Mouse (Mus musculus): ENCODE data around the gene Morn4.

The Morn4 gene

DNA sequence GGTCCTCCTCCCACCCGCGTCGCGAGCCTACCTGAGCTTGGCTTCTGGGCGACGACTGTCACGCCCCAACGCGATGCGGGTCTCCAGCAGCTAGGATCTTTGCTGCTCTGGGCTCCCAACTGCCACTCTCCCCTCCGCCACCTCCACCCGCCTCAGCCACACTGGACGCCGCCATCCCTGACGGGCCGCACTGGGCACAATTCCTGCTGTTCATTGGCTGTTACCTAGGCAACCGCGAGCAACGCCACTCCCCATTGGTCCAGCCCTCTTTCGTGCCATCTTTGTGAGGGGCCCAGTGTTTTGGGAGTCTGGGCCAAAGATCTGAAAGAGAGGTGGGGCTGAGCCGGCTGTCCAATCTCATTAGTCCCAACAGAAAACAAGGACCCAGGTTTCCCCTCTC, at the start of gene Morn4:
TSS of gene Morn4 (minus strand) at position 192 of the 400 bp plus-strand sequence.
- in situ Hi-C loops (cut with MboI; ENCODE audit: unreplicated experiment in 2 of 2): no loop called here

DNA sequence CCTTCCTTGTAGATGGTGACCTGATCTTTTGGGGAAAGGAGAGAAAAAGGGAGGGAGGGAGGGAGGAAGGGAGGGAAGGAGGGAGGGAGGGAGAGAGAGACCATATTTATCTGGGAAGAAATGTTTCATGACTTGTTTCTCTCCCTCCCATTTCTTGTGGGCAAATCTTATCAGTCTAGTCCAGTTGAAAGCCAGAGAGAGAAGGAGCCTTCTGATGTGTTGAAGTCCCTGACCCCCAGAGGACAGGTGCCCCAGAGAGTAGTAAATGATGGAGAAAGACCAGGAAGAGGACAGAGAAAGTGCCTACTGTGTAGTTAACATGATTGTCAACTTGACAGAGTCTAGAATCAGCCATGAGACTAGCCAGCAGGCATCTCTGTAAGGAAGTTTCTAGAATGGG, 48.9 kb upstream of the Morn4 start:
- in situ Hi-C loops (cut with MboI; ENCODE audit: unreplicated experiment in 2 of 2): no loop called here

DNA sequence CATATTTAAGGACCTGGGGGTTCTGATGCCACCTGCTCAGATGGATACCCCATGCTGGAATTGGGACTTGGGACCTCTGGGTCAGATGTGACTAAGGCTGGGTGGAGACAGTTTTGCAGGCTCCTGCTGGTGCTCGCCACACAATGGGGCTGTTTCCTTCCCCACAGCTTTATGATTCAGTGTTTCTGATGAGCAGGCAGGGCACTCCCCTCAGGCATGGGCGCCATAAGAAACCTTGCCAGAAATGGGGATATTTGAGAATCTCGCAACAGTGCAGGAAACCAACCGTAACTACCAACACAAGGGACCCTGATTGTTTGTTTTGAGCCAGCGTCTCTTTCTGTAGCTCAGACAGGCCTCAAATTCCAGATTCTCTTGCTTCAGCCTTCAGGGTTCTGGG, 44.9 kb upstream of the Morn4 start:
- in situ Hi-C loops (cut with MboI; ENCODE audit: unreplicated experiment in 2 of 2): no loop called here

DNA sequence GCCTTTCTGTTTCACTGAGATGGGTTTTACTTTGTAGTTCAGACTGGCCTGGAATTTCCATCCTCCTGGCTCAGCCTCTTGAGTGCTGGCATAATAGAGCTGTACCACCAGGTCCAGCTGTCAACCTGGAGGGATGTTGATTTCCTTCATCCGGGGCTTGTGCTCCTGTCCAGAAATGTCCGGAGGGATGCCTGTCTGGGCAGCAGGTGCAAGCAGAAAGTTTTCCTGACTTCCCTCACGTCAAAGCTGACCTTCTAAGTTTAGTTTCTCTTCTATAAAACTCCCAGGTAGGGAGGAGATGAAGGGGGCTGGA, 44.1 kb upstream of the Morn4 start:
- in situ Hi-C loops (cut with MboI; ENCODE audit: unreplicated experiment in 2 of 2): no loop called here

DNA sequence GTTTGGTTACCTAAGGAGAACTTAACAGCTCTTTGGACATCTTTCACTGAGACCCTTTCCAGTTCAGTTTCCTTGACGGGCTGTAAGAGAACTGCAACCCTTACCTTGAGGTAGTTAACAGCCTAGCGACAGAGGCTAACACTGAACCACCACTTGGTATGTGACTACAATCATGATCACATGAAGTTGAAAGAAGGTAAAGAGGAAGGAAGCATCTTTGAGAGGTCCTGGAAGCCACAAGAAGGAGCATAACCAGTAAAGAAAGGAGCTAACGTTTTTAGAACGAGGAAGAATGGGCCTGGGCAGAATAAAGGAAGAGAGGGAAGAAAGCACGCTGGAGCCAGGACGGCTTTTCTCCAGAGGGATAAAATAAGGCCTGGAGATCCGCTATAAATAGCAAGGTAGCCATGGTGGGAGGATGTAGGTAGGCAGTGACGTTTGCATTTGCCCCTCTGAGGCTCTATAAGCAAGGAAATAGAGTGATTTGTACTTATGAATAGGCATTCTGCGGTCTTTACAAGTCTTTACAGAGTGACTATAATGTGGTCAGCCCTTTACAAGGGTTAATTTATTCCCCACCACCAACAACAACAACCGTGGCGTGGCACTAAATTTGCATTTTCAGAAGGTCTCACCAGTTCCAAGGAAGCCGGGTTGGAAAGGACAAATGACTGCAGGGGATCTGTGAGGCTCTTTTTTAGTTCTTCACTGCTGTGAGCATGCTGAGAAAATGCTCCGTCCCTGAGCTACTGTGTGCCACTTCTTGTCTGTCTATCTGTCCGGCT, 43.5 kb upstream of the Morn4 start:
- in situ Hi-C loops (cut with MboI; ENCODE audit: unreplicated experiment in 2 of 2): no loop called here

DNA sequence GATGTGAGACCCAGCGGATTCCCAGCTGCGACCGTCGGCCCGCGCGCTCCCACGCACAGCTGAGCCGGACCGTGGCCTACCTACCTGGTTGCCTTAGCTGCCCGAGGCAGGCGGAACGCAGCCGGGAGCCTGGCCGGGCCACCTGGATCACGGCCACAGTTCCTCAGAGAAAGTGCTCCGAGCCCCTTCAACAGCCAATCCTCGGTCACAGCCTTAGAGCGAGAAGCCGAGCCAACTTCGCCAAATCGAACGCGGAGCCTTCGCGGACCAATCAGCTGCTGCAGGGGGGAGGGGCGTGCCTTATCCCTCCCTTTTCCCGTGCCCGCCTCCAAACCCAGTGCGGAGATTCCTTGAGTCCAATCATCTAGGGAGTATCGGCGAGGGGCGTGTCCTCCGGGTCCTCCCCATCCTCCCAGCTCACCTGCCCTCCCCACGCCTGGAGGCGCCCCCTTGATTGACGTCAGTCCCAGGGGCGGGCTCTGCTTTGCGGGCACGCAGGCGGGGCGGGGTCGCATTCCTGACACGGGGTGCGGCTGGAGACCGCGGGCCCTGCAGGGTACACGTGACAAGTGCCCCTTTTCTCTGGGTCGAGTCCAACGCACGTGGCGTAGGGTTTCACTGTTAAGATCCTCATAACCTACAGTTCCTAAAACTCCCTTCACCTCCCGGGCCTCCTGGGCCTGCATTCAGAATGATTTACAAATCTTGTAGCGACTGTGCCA, 42.8 kb upstream of the Morn4 start, which contains the start of gene Avpi1:
TSS of gene Avpi1 (minus strand) at position 273 of the 722 bp plus-strand sequence.
- in situ Hi-C loops (cut with MboI; ENCODE audit: unreplicated experiment in 2 of 2): no loop called here

DNA sequence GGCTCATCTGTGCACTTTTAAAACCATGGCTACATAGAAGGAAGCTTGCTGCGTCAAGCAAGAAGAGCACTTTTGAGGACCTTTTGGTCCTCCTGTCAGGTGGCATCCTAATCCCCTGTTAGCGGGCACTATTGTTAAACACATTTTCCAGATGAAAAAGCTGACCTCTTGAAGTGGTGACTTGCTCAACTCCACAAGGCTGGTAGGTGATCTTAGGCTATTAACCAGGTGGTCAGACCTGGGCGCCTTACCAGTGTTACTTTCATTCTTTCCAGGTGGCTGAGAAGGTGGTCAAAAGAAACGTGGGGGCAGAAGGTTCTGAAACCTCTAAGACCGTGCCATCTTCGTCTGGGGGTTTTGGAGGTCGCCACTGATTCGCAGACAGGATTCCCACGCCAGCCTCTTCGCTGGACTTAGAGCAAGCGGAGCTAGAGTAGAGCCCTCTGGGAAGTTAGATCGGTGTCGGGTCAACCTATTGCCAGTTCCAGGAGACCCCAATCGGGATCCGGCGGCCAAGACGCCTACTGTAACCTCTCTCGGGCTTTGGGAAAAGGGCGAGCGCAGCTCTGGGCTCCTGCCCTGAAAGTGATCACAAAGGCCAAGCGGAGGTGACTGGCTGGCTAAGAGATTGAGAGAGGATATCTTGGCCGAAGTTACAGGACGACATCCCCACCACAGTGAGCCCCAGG, 42.0 kb upstream of the Morn4 start:
- in situ Hi-C loops (cut with MboI; ENCODE audit: unreplicated experiment in 2 of 2): no loop called here

DNA sequence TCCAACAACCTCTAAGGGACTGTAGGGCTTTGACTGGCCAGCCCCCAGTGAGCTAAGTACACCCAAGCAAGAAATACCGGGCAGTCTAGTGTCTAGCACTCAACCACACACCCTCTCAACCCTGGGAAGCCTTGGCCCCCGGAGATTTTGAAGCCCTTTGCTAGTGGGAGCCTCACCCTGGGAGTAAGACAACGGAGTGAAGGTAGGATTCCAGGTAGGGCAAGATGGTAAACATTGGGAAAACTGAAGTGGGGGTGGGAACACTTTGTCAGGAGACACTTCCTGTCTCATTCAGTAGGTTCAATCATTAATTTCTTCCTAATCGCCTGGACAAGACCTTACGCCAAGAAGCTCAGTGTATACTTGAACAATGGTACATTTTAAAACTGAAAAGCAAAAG, 40.9 kb upstream of the Morn4 start:
- in situ Hi-C loops (cut with MboI; ENCODE audit: unreplicated experiment in 2 of 2): no loop called here

DNA sequence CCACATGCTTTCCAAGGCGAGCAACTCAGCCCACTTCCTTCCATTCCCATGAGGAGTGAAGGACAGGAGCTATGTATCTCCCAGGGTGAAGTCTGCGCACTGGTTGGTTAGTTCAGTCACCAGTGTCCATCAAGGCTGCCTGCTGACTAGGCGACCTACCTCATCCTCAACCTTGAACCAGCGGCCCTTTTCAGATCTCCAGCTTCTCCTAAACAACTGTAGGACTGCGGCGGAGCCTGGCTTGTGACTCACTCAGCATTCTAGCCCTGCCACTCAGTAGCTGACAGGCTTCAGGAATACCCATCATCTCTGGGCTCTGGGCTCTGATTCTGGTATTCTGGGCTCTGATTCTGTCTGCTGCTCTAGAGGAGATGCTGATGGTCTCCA, 40.1 kb upstream of the Morn4 start:
- in situ Hi-C loops (cut with MboI; ENCODE audit: unreplicated experiment in 2 of 2): no loop called here

DNA sequence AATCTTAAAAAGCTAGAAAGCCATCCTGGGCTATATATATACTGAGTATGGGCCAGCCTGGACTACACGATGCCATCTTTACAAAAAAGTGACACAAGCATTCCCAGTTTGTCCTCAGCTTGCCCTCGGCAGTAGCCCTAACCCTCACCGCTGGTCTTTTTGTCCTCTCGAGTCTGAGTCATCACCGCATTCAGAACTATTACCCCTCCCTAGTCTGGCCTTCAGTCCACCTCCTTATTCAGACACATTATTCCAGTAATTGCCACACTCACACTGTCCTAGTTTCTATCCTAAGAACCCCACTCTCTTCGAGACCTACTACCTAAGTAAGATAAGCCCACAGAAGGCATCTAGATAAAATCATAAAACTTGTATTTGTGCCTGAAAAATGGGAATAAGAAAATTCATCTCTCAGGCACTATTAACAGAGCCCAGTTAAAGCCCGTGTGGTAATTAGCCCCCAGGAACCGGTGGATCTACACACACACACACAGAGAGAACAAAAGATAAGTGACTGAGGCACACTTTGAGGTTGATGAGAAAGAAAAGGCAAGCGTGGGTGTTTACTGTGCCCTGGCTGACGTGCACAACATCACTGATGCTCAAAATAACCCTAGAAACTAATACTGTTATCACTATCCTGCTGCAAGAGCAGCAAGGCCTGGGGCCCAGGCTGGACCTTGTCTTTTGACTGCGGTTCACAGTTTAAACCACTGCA, 39.5 kb upstream of the Morn4 start:
- in situ Hi-C loops (cut with MboI; ENCODE audit: unreplicated experiment in 2 of 2): no loop called here

DNA sequence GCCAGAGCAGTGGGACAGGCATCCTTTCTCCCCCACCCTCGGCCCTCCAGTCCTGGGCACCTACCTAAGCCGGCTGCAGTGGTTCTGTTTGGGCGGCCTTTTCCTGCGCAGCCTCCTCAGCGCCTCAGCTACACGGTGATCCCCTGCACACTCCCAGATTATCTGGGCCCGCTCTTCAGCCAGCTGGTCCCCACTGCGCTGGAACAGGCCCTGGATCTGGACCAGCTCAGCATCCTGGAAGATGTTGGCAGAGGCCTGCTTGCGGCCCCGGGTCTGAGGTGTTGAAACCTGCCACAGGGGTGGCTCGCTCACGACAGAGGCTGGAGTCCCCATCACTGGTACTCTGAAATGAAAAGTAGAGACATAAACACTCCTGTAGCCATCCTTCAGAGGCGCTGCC, 38.5 kb upstream of the Morn4 start:
- in situ Hi-C loops (cut with MboI; ENCODE audit: unreplicated experiment in 2 of 2): no loop called here

DNA sequence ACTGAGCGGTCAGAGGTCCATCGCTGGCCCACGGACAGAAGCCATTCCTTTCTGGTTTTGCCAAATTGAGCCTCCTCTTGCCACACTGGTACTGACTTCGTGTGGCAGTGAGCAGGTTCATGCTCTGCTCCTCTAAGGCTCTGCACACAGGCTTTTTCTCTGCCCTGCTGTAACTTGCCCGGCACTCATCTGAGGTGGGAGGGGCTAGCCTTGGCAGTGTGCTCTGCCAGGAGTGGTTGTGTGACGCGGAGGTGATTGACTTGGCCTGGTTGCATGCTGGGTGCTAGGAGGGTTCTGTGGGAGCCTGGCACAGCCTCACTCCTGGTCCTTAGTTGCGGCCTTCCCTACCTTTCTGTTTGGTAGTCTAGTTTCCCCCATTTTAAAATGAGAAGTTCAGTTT, 34.3 kb upstream of the Morn4 start:
- in situ Hi-C loops (cut with MboI; ENCODE audit: unreplicated experiment in 2 of 2): no loop called here

DNA sequence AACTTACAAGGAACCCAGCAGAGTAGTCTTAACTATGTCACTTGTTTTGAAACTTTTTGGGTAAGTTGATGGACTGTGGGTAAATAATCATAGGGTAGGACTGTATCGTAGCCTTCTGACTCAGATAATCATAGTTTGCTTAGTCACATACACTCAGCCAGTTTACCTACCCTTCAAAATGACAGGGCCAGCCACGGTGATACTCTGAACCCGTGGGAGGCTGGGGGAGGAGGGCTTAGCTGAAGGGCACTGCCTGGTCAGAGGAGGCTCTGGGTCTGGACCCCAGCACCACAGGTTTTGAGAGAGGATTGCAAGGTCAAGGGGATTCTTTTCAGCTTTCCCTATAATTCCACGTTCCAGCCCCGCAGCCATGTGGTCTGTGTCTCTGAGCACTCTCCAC, 32.4 kb upstream of the Morn4 start:
- in situ Hi-C loops (cut with MboI; ENCODE audit: unreplicated experiment in 2 of 2): no loop called here

DNA sequence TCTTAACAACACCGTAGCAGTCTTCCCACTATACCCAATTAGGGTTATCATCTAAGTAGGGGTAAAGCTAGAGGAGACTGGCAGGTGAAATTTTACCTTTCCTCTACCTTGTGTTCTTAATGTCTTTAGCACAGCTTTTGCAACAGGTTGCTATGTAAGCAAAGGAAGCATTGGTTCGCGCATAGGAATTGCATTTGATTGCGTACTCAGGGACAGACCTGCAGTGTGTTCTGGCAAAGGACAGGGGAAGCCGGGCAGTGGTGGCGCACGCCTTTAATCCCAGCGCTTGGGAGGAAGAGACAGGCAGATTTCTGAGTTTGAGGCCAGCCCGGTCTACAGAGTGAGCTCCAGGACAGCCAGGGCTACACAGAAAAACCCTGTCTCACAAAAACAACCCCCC, 32.0 kb upstream of the Morn4 start:
- in situ Hi-C loops (cut with MboI; ENCODE audit: unreplicated experiment in 2 of 2): no loop called here

DNA sequence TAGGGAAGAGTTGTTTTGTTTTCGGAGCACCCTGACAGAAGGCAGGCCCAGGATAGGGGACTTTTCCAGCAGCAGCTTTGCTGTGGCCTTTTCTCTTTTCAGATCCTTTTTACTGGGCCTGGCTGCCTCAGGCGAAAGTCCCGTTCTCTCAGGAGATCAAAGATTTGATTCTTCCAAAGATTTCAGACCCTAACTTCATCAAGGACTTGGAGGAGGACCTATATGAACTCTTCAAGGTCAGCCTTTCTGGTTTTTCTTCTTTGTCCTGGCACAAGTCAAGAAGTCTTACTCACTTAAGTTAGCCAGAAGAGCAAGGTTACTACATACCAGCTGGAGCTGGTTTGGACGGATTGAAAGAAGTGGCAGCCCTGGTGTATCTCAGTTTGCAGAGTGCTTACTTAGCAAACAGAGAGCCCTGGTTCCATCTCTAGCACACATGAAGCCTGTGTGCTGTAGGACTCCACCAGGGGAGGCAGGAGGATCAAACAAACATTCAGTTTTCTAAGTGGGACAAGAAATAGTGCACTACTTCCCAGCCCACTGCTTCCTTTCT, 29.7 kb upstream of the Morn4 start:
- in situ Hi-C loops (cut with MboI; ENCODE audit: unreplicated experiment in 2 of 2): no loop called here

DNA sequence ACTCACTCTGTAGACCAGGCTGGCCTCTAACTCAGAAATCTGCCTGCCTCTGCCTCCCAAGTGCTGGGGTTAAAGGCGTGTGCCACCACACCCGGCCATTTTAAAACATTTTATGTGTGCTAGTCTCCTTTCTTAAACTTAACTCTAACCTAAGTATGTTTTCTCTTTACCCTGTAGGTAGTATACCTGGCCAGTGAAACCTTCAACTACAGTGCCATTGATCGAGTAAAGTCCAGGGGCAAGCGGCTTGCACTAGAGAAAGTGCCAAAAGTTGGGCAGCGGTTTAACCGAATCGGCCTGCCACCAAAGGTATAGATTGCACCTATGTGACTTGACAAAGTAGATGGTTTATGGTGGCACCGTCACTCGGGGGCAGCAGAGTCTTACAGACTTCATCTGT, 18.5 kb upstream of the Morn4 start:
- in situ Hi-C loops (cut with MboI; ENCODE audit: unreplicated experiment in 2 of 2): no loop called here

DNA sequence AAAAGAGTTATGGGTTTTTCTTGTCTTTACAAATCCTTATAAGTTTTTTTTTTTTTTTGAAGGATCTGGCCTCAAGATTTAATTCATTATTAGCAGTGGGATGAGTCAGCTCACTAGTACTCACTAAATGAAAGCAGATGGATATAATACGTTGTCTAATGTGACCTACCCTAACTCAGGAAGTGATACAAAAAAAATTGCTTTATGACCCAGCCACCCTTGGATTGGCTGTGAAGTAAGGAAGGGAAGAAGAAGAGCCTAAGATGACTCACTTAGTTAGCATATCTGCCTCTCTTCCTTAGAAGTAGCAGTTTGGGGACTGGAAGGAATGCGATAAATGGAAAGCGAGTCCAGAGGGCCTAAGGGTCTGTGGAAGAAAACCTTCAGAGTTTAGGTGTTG, 13.2 kb upstream of the Morn4 start:
- in situ Hi-C loops (cut with MboI; ENCODE audit: unreplicated experiment in 2 of 2): no loop called here

DNA sequence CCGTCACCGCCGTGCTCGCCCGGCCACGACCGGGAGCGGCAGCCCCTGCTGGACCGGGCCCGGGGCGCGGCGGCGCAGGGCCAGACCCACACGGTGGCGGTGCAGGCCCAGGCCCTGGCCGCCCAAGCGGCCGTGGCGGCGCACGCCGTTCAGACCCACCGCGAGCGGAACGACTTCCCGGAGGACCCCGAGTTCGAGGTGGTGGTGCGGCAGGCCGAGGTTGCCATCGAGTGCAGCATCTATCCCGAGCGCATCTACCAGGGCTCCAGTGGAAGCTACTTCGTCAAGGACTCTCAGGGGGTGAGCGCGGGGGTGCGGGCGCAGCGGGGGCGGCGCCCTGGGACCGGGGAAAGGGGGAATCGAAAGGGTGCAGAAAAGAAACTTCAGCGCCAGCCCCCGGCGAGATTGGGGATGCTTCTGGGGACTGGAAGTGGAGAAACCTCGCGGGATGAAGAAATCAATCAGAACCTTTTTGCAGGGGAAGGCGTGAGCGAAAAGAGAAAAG, 4.5 kb upstream of the Morn4 start:
- in situ Hi-C loops (cut with MboI; ENCODE audit: unreplicated experiment in 2 of 2): no loop called here

DNA sequence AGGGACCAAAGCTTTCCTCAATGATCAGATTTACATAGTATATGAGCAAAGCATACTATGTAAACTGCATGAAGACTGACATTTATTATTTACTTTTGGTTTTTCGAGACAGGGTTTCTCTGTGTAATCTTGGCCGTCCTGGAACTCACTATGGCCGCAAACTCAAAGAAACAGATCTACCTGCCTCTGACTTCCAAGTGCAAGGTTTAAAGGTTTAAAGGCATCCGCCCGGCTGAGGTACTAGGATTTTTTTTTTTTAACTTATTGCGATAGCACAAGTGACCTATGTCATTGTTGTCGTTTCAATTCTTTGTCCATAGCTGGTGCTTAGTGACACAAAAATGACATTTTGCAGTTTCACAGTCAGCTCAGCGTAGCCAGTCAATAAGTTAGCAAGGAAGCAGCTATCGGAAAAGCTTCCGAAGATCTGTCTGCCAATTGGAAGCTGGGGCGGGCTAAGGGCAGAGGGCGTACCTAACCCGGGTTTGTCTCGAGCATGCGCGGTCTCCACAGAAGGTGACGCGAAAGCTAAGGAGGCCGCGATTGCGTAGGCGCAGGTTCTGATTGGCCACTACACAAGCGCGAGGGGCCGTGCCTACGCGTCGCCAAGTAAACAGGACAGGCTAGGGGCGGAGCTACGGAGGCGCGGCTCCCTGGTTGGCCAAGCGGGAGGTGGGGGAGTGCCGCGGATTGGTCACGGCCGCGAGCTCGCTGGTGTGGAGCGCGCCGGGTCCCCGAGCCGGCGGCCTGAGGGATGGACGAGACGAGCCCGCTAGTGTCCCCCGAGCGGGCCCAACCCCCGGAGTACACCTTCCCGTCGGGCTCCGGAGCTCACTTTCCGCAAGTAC, 3.8 kb upstream of the Morn4 start, which contains the start of gene Pi4k2a:
TSS of gene Pi4k2a (plus strand) at position 723 of the 848 bp plus-strand sequence.
- in situ Hi-C loops (cut with MboI; ENCODE audit: unreplicated experiment in 2 of 2): no loop called here
